Mouse (Mus musculus): ENCODE data around the gene Chmp2a. TPM values are rescaled to one million over a fixed set of nuclear protein-coding genes. Genes with fewer than 3 reads are reported as not detected.
A peak's percentile ranks its signal among the peaks of the same experiment; 100 is the strongest.

Gene Chmp2a
- polyA plus RNA-seq, 1 experiment from 2014 or later = 188 TPM

- peaks cover 5% of the 10 kb centered on the region; the same call in 1 of the 2 replicates for H3K36me3 ChIP-seq (ENCODE audit: control insufficient read depth, insufficient read depth, low read length)
- peak; percentile 91 for ATAC-seq
- WGBS = 0% methylated on average over 51 of the region's 65 CpGs
- H3K27ac ChIP-seq (ENCODE audit: low read length) = peak within 1 kb of the TSS; percentile 100
- no peaks in the 10 kb centered on the region for H3K9me3 ChIP-seq (replicated peaks; ENCODE audit: control insufficient read depth, low read length, poor library complexity, severe bottlenecking)
- peak within 1 kb of the TSS; percentile 72 for H3K4me3 ChIP-seq (ENCODE audit: low read depth, low read length)
- peak within 1 kb of the TSS; percentile 89 for H3K4me2 ChIP-seq (ENCODE audit: low read length)
- peaks cover 6% of the 10 kb centered on the region for H3K27me3 ChIP-seq (ENCODE audit: control insufficient read depth, insufficient read depth, low read depth, low read length)
- peaks cover 34% of the 10 kb centered on the region for H3K4me1 ChIP-seq (ENCODE audit: control insufficient read depth, insufficient read depth, low read length)
- peak within 1 kb of the TSS; percentile 97 for H3K9ac ChIP-seq (ENCODE audit: low read depth, low read length)
Observed at GRCm38 (mm10) chr7:13037901-13038555, 3.4 kb upstream of the Chmp2a start, which contains the start of gene Ube2m. Gene Ube2m, minus strand, starts transcription at chr7:13038275.

GRCm38 (mm10) chr7:13037366-13037765, 2.8 kb upstream of the Chmp2a start:
- Histone ChIP-seq H3K4me1 (ENCODE audit: control insufficient read depth, insufficient read depth, low read length) (peaks cover 34% of the 10 kb centered on the region), H3K4me2 (ENCODE audit: low read length) (peak overlapping the region; percentile 89), H3K9me3 (replicated peaks; ENCODE audit: control insufficient read depth, low read length, poor library complexity, severe bottlenecking) (no peaks in the 10 kb centered on the region), H3K4me3 (ENCODE audit: low read depth, low read length) (peak overlapping the region; percentile 72), H3K36me3 (ENCODE audit: control insufficient read depth, insufficient read depth, low read length) (peaks cover 9% of the 10 kb centered on the region), H3K27ac (ENCODE audit: low read length) (peak overlapping the region; percentile 100), H3K27me3 (ENCODE audit: control insufficient read depth, insufficient read depth, low read depth, low read length) (no peaks in the 10 kb centered on the region; the same call in none of the 2 replicates), H3K9ac (ENCODE audit: low read depth, low read length) (peak overlapping the region; percentile 97)
- ATAC-seq = no peak
- WGBS = under 1% methylated on average over 27 of the region's 33 CpGs

DNA sequence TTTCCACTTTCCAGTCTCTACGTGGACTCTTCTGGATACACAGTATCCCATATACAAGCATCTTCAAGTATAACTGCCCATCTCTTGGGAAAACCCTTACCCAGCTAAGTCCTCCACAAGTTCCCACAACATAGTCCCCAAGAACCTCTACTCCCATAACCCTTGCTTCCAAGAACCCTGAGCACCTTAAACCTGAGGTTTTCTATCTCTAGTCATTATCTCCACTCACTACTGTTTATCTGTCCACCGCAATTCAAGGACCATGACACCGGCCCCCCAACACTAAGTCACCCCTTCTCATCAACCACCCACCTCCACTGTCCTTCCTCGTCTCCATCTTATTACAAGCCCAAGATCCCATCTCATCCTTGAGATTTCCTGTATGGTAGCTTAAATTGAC, 2.2 kb upstream of the Chmp2a start:
- ATAC-seq = no peak
- peaks cover 13% of the 10 kb centered on the region for H3K36me3 ChIP-seq (ENCODE audit: control insufficient read depth, insufficient read depth, low read length)
- WGBS = 46% methylated on average over 4 of the region's 4 CpGs
- no peaks in the 10 kb centered on the region for H3K9me3 ChIP-seq (replicated peaks; ENCODE audit: control insufficient read depth, low read length, poor library complexity, severe bottlenecking)
- H3K27me3 ChIP-seq (ENCODE audit: control insufficient read depth, insufficient read depth, low read depth, low read length) = no peaks in the 10 kb centered on the region; the same call in 1 of the 2 replicates
- peak overlapping the region; percentile 97 for H3K9ac ChIP-seq (ENCODE audit: low read depth, low read length)
- peaks cover 34% of the 10 kb centered on the region for H3K4me1 ChIP-seq (ENCODE audit: control insufficient read depth, insufficient read depth, low read length)
- H3K27ac ChIP-seq (ENCODE audit: low read length) = peak overlapping the region; percentile 100
- H3K4me2 ChIP-seq (ENCODE audit: low read length) = peak overlapping the region; percentile 89
- peak overlapping the region; percentile 72 for H3K4me3 ChIP-seq (ENCODE audit: low read depth, low read length)

DNA sequence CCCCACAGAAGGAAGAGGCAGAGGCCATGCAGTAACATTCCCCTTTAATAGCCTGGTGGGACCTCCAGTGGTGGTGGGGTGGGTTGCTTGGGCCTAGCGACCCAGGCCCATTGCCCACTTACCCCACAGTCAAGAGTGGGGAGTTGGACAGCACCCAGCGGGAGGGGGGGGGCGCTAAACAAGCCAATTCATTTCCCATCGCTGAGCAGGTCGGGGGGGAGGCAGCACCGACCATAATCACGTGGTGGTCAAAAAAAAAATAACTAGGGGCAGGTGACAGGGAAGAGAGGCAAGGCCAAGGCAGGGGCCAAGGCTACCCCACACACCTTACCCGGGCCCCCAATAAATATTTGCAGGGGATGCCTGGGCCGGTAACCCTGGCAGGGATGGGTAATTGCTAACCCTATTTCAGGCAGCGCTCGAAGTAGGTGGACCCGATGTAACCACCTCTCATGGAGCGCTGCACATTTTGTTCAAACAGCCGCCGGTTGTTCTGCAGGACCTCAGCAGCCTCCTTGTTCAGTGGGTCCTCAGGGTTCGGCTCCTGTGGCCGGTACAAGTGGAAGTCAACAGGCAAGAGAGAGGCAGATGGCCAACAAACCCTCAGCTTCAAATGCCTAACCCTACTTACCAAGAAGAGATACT, 726 bp upstream of the Chmp2a start:
- WGBS = 83% methylated on average over 17 of the region's 17 CpGs
- Histone ChIP-seq H3K4me1 (ENCODE audit: control insufficient read depth, insufficient read depth, low read length) (peaks cover 34% of the 10 kb centered on the region), H3K4me2 (ENCODE audit: low read length) (peak overlapping the region; percentile 87), H3K9ac (ENCODE audit: low read depth, low read length) (peak overlapping the region; percentile 72; the same call in 1 of the 2 replicates), H3K4me3 (ENCODE audit: low read depth, low read length) (no peak overlapping the region; the same call in 1 of the 2 replicates), H3K9me3 (replicated peaks; ENCODE audit: control insufficient read depth, low read length, poor library complexity, severe bottlenecking) (no peaks in the 10 kb centered on the region), H3K27ac (ENCODE audit: low read length) (peak overlapping the region; percentile 91), H3K36me3 (ENCODE audit: control insufficient read depth, insufficient read depth, low read length) (peaks cover 20% of the 10 kb centered on the region), H3K27me3 (ENCODE audit: control insufficient read depth, insufficient read depth, low read depth, low read length) (no peaks in the 10 kb centered on the region)
- ATAC-seq = peak; percentile 0; the same call in 1 of the 2 replicates

- Histone ChIP-seq H3K4me3 (ENCODE audit: low read depth, low read length) (peak overlapping the region; percentile 52), H3K9me3 (replicated peaks; ENCODE audit: control insufficient read depth, low read length, poor library complexity, severe bottlenecking) (no peaks in the 10 kb centered on the region), H3K27ac (ENCODE audit: low read length) (peak overlapping the region; percentile 91), H3K4me2 (ENCODE audit: low read length) (peak overlapping the region; percentile 87), H3K9ac (ENCODE audit: low read depth, low read length) (peak overlapping the region; percentile 72), H3K27me3 (ENCODE audit: control insufficient read depth, insufficient read depth, low read depth, low read length) (no peaks in the 10 kb centered on the region), H3K36me3 (ENCODE audit: control insufficient read depth, insufficient read depth, low read length) (peaks cover 37% of the 10 kb centered on the region), H3K4me1 (ENCODE audit: control insufficient read depth, insufficient read depth, low read length) (peaks cover 26% of the 10 kb centered on the region)
- 49% methylated on average over 13 of the region's 13 CpGs for WGBS
- ATAC-seq = no peak
Observed at GRCm38 (mm10) chr7:13033451-13034147, 1.0 kb downstream of the Chmp2a start.

DNA sequence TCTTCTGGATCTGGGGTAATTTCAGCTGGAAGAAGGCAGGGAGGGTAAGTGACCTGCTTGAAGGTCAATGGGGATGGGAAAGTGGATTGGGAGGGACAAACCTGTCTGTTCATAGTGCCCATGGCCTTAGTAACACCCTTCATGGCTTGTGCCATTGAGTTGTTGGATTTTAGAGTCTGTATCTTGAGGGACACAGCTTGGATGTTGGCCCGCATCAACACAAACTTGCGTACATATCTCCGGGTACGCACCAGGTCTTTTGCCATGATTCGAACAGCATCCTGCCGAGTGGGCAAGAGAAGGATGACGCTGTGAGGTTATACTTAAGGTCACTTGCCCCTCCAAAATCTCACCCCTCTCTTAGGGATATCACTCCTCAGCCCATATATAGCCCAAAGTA, 2.1 kb downstream of the Chmp2a start:
- H3K4me1 ChIP-seq (ENCODE audit: control insufficient read depth, insufficient read depth, low read length) = peaks cover 26% of the 10 kb centered on the region
- no peaks in the 10 kb centered on the region for H3K27me3 ChIP-seq (ENCODE audit: control insufficient read depth, insufficient read depth, low read depth, low read length)
- ATAC-seq = no peak
- peaks cover 47% of the 10 kb centered on the region for H3K36me3 ChIP-seq (ENCODE audit: control insufficient read depth, insufficient read depth, low read length)
- 92% methylated on average over 7 of the region's 7 CpGs for WGBS
- no peaks in the 10 kb centered on the region for H3K9me3 ChIP-seq (replicated peaks; ENCODE audit: control insufficient read depth, low read length, poor library complexity, severe bottlenecking)
- no peak overlapping the region for H3K4me3 ChIP-seq (ENCODE audit: low read depth, low read length)
- 0 out of 2 replicates have a peak overlapping the region, but pooled peaks have one; percentile 2 for H3K9ac ChIP-seq (ENCODE audit: low read depth, low read length)
- H3K4me2 ChIP-seq (ENCODE audit: low read length) = no peak overlapping the region
- no peak overlapping the region for H3K27ac ChIP-seq (ENCODE audit: low read length)

- Histone ChIP-seq H3K36me3 (ENCODE audit: control insufficient read depth, insufficient read depth, low read length) (peaks cover 53% of the 10 kb centered on the region), H3K4me3 (ENCODE audit: low read depth, low read length) (no peak overlapping the region), H3K27me3 (ENCODE audit: control insufficient read depth, insufficient read depth, low read depth, low read length) (no peaks in the 10 kb centered on the region), H3K27ac (ENCODE audit: low read length) (no peak overlapping the region), H3K4me1 (ENCODE audit: control insufficient read depth, insufficient read depth, low read length) (peaks cover 27% of the 10 kb centered on the region), H3K9ac (ENCODE audit: low read depth, low read length) (no peak overlapping the region), H3K4me2 (ENCODE audit: low read length) (no peak overlapping the region), H3K9me3 (replicated peaks; ENCODE audit: control insufficient read depth, low read length, poor library complexity, severe bottlenecking) (no peaks in the 10 kb centered on the region)
- 96% methylated on average over 2 of the region's 2 CpGs for WGBS
- ATAC-seq = no peak
Observed at GRCm38 (mm10) chr7:13031983-13032382, 2.6 kb downstream of the Chmp2a start.

- ATAC-seq = no peak
- Histone ChIP-seq H3K9ac (ENCODE audit: low read depth, low read length) (no peak overlapping the region), H3K36me3 (ENCODE audit: control insufficient read depth, insufficient read depth, low read length) (peaks cover 54% of the 10 kb centered on the region), H3K27ac (ENCODE audit: low read length) (no peak overlapping the region), H3K9me3 (replicated peaks; ENCODE audit: control insufficient read depth, low read length, poor library complexity, severe bottlenecking) (no peaks in the 10 kb centered on the region), H3K4me3 (ENCODE audit: low read depth, low read length) (no peak overlapping the region), H3K4me2 (ENCODE audit: low read length) (no peak overlapping the region), H3K4me1 (ENCODE audit: control insufficient read depth, insufficient read depth, low read length) (peaks cover 29% of the 10 kb centered on the region), H3K27me3 (ENCODE audit: control insufficient read depth, insufficient read depth, low read depth, low read length) (no peaks in the 10 kb centered on the region)
- WGBS = 69% methylated on average over 5 of the region's 5 CpGs
Observed at GRCm38 (mm10) chr7:13031069-13031468, 3.5 kb downstream of the Chmp2a start.

All from midbrain, embryonic 16.5 days (tissue).